Mouse (Mus musculus) liver, embryonic 13.5 days (tissue): ENCODE results near the gene Shh. TPM values are rescaled to one million over a fixed set of nuclear protein-coding genes. Genes with fewer than 3 reads are reported as not detected.

ENCODE experiments used
- ATAC-seq: fragments of 200-750 bp; cut with Nextera tagmentation; 2 replicates; pipeline ENCODE4 v1.8.0; 2017; ENCODE audit warnings: low read depth, mild to moderate bottlenecking, moderate number of reproducible peaks, moderate library complexity
- DNase-seq: peaks from one replicate; pipeline ENCODE4 v3.0.0; 2022
- H3K27ac ChIP-seq: fragments of 300-500 bp; sonication (generic); 2 replicates; pipeline ENCODE4 v1.5.1; 2015; ENCODE audit warnings: moderate library complexity, mild to moderate bottlenecking, inconsistent platforms
- H3K27me3 ChIP-seq: fragments of 300-500 bp; sonication (generic); 2 replicates; pipeline ENCODE4 v1.6.1; 2015; ENCODE audit warnings: mild to moderate bottlenecking, inconsistent platforms
- H3K36me3 ChIP-seq: fragments of 300-500 bp; sonication (generic); 2 replicates; pipeline ENCODE4 v1.6.1; 2015; ENCODE audit warnings: mild to moderate bottlenecking, inconsistent platforms
- H3K4me1 ChIP-seq: fragments of 300-500 bp; sonication (generic); replicated peaks from 2 replicates; pipeline ENCODE4 v1.6.1; 2015; ENCODE audit warnings: inconsistent platforms
- H3K4me2 ChIP-seq: fragments of 300-500 bp; sonication (generic); 2 replicates; pipeline ENCODE4 v1.6.1; 2015; ENCODE audit warnings: inconsistent platforms, mild to moderate bottlenecking, moderate library complexity
- H3K4me3 ChIP-seq: fragments of 300-500 bp; sonication (generic); replicated peaks from 2 replicates; pipeline ENCODE4 v1.5.1; 2015; ENCODE audit warnings: mild to moderate bottlenecking, inconsistent platforms
- H3K9ac ChIP-seq: fragments of 300-500 bp; sonication (generic); 2 replicates; pipeline ENCODE4 v1.6.1; 2015; ENCODE audit warnings: mild to moderate bottlenecking, inconsistent platforms
- H3K9me3 ChIP-seq: fragments of 300-500 bp; sonication (generic); replicated peaks from 2 replicates; pipeline ENCODE4 v1.6.1; 2016; ENCODE audit warnings: inconsistent platforms
- WGBS: fragments of 180-500 bp; shearing (Covaris S2); methylation state at CpG from one replicate; pipeline ENCODE4 v1.1.7; 2015; ENCODE audit not compliant: insufficient replicate concordance; 5-methylcytosine and 5-hydroxymethylcytosine counted together
- polyA plus RNA-seq: library from polyadenylated mRNA; unstranded; fragments of >200 nt; fragmentation: Nextera tagmentation; extraction: Ambion mirVana; gene quantifications from 2 replicates; pipeline ENCODE4 v1.2.1, GENCODE M21; 2015

Gene Shh
- polyA plus RNA-seq, 1 experiment from 2014 or later, result not detected

DNA sequence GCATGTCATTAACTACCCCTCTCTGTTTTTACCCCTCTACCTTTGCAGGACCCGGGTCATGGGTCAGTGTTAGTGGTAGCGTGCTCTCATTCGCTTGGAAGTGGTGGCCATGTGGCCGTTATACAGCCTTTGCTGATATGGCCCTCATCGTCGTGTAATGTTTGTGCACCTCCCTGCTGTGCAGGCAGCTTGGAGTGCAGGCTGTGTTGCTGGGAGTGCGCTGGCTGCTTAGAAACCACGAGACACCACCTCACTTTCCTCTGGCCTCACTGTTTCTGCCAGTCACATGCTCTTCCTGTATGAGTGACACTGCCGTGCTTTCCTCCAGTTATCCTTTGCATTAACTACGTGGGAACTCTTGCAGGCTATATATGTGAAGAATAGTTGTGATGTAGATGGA lies 48.3 kb downstream of the Shh start:
- no peak for DNase-seq
- no peak overlapping the region for H3K27ac ChIP-seq
- no peaks in the 10 kb centered on the region for H3K27me3 ChIP-seq
- H3K9me3 ChIP-seq, result no peaks in the 10 kb centered on the region
- ATAC-seq, result no peak
- H3K4me1 ChIP-seq, result no peaks in the 10 kb centered on the region
- H3K4me2 ChIP-seq, result no peak overlapping the region
- no peak overlapping the region for H3K9ac ChIP-seq
- peaks cover 53% of the 10 kb centered on the region for H3K36me3 ChIP-seq
- 78% methylated on average over 10 of the region's 10 CpGs for WGBS
- no peak overlapping the region for H3K4me3 ChIP-seq

DNA sequence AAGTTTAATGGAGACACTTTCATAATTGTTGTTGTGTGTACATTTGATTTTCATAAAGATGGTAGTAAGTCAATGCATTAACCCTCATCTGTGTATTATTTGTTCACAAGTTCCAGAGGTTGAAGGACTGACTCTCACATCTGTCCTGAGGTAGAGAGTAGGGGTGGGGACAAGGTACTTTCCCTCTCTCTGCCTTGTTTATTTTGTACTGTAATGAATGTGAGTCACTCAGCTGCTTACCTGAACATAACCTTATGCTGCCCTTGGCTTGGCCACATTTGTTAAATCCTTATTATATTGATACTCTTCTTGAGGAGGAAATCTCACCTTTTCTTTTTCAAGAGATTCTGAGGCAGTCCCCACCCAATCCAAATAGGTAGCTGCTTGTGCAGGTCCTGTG lies 51.0 kb downstream of the Shh start:
- ATAC-seq, result no peak
- H3K36me3 ChIP-seq, result peaks cover 79% of the 10 kb centered on the region
- no peak for DNase-seq

DNA sequence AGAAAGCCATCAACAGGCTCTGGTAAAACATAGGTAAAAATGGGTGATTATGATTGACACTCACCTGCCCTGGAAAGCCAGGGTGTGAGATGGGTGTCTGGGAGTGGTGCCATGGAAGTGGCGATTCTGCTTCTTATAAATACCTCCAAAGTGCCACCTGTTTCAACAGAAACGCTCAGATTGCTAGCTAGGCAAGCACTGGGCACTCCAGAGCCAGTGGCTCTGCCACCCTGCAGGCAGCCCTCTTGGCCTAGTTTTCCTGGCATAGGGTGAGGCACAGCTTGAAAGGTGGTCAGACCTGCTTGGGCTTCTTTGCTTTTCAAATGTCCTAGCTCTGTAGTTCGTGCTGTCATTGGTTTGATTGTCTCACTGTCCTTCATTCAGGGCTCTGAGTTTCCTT lies 53.0 kb downstream of the Shh start:
- 79% methylated on average over 3 of the region's 3 CpGs for WGBS
- no peak overlapping the region for H3K4me3 ChIP-seq
- ATAC-seq (no peak), DNase-seq (no peak)
- H3K9me3 ChIP-seq, result no peaks in the 10 kb centered on the region
- no peak overlapping the region for H3K27ac ChIP-seq
- H3K9ac ChIP-seq, result no peak overlapping the region
- no peak overlapping the region for H3K4me2 ChIP-seq
- H3K36me3 ChIP-seq, result peaks cover 84% of the 10 kb centered on the region
- no peaks in the 10 kb centered on the region for H3K4me1 ChIP-seq
- H3K27me3 ChIP-seq, result no peaks in the 10 kb centered on the region

More for the DNA sequence above, 51.0 kb downstream of the Shh start:
- no peak overlapping the region for H3K4me3 ChIP-seq
- H3K27ac ChIP-seq, result no peak overlapping the region
- H3K4me2 ChIP-seq, result no peak overlapping the region
- H3K27me3 ChIP-seq, result no peaks in the 10 kb centered on the region
- H3K4me1 ChIP-seq, result no peaks in the 10 kb centered on the region
- no peaks in the 10 kb centered on the region for H3K9me3 ChIP-seq
- H3K9ac ChIP-seq, result no peak overlapping the region

DNA sequence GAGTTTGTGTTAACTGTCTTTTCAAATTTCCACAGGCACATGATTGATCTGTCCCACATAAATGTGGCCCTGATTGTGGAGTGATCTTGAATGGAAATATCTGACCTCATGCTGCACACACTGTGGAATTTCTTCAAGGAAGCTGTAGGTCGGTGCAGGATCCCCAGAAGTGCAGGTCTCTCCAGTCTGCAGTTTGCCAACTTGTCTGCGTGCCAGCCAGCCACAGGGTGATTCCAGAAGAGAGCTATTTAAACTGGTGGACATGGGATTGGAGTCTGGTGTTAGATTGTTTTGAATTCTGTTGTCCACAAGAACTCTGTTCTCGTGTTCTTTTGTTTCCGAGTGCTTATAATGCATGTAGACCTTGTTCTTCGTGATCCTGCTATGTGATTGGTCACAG lies 53.5 kb downstream of the Shh start:
- Histone ChIP-seq H3K27me3 (no peaks in the 10 kb centered on the region), H3K9ac (no peak overlapping the region), H3K4me2 (no peak overlapping the region), H3K4me3 (no peak overlapping the region), H3K27ac (no peak overlapping the region), H3K9me3 (no peaks in the 10 kb centered on the region), H3K36me3 (peaks cover 85% of the 10 kb centered on the region), H3K4me1 (no peaks in the 10 kb centered on the region)
- DNase-seq (no peak), ATAC-seq (no peak)
- 94% methylated on average over 5 of the region's 5 CpGs for WGBS

DNA sequence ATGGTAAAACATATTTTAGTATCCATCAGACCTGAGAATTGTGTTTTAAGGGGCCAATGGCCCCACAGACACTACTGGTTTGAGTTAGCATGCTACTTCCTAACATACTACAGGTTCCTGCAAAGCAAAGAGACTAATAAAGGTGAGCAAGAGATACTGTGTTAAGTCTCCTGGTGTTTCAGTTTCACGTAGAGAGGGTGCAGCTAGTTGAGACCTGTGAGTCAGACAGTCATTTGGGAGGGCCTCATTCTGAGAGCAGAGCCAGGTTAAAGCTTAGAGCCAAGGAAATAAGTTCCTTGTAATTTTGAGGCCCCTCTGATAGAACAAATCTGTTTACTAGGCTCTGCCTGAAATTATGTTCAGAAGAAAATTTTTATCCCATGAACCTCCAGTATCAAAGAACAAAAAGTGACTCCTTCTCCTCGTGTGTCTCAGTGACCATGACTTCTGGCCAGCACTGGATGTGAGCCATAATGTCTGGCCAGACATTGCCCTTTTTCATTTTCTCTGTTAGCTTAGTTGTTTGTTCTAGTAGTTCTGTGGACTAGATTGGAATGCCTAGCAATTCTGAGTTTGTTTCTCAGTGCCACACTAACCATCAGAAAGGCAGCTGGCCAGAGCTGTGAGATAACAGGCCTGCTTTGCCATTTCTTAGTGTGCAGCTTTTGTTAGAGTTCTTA lies 54.9 kb downstream of the Shh start:
- WGBS, result 81% methylated on average over 2 of the region's 2 CpGs
- DNase-seq, result no peak
- H3K4me1 ChIP-seq, result no peaks in the 10 kb centered on the region
- H3K27ac ChIP-seq, result no peak overlapping the region
- no peaks in the 10 kb centered on the region for H3K27me3 ChIP-seq
- no peak overlapping the region for H3K4me3 ChIP-seq
- H3K36me3 ChIP-seq, result peaks cover 86% of the 10 kb centered on the region
- H3K9me3 ChIP-seq, result no peaks in the 10 kb centered on the region
- no peak overlapping the region for H3K9ac ChIP-seq
- no peak overlapping the region for H3K4me2 ChIP-seq
- ATAC-seq, result no peak

Other genes with a start within 250 kb of the Shh start
- gene Cnpy1, start 221.4 kb downstream of the Shh start, polyA plus RNA-seq, result 0.03 TPM in 1 of 2 replicates, not detected in the other
- gene Rbm33, start 150.1 kb downstream of the Shh start, polyA plus RNA-seq, result 5.7 and 7.3 TPM in 2 replicates